Mouse (Mus musculus) spleen, adult 18-20 months (tissue): ENCODE data around the gene Rrm2.
"Not testable (repeated sequence)": the region's sequence is repeated elsewhere in the genome, so short reads cannot be mapped to it uniquely, and the experiment has no call there.

Source experiments
- DNase-seq, 2 experiments: peaks; one replicate each; pipeline ENCODE4 v3.0.0; 2022; ENCODE audit warnings: mixed read lengths in 2 of 2

Rrm2 gene

DNA sequence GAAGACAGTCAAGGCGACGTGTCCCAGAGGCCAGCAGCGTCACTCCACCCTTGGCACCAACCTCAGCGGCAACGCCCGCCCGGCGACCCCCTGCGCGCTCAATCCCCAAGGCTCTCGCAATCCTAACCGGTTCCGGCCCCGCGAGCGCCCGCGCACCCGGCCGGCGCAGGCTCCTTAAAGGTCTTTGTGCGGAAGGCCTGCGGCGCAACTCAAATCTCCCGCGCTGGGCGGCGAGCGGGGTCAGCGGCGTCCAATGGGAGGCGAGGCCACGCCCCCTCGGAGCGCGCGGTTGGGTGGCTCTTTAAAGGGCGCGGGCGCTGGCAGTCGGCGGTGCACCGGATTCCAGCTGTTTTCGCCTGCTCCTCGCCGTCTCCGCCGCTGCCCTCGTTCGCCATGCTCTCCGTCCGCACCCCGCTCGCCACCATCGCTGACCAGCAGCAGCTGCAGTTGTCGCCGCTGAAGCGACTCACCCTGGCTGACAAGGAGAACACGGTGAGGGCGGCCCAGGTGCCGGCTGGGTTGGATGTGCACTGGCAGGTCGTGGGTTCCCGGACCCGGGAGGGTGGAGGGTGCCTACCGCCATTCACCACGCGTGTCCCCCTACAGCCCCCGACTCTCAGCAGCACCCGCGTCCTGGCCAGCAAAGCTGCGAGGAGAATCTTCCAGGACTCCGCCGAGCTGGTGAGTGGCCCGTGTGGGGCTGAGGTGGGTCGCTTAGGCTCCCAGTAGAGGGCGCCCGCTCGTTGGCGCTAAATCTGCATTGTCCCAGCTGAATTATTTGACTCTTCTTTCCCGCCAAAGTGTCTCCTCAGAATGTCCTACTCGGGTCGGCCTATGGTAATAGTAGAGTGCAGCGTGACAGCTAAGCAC lies at the start of gene Rrm2:
Gene Rrm2 (plus strand): TSS at position 288 of the 870 bp plus-strand sequence.
- peak; percentile 83 to 95 for DNase-seq

DNA sequence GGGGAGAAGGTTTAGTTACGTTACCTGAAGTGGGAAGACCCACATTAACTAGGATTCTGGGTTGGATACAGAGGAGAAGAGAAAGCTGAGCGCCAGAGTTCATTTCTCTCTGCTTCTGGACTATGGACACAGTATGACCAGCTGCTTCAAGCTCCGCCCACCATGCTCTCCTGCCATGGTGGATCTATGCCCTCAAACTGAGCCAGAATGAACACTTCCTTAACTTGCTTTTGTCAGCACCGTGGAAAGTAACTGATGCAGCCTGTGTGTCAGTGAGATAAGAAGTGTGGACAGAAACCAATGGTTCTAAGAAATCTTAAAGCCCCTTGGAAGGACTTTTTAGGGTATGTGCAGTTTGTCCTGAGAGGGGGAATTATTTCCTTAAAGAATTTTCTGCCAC lies 49.0 kb upstream of the Rrm2 start:
- no peak for DNase-seq

DNA sequence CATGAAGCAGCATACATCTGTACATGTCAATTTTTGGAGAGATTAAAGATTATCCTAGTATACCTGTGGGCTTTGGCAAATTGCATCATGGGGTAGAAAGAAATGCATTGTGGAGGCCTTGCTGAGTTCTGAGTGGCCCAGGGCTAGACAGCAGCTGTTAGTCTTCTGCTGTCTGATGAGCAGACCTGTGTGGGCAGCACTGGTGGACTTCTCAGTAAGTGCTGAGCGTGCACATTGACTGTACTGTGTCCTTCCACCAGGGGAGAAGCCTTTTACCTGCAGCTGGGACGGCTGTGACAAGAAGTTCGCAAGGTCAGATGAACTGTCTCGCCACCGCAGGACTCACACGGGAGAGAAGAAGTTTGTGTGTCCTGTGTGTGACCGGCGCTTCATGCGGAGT lies 48.1 kb upstream of the Rrm2 start:
- DNase-seq: no peak

DNA sequence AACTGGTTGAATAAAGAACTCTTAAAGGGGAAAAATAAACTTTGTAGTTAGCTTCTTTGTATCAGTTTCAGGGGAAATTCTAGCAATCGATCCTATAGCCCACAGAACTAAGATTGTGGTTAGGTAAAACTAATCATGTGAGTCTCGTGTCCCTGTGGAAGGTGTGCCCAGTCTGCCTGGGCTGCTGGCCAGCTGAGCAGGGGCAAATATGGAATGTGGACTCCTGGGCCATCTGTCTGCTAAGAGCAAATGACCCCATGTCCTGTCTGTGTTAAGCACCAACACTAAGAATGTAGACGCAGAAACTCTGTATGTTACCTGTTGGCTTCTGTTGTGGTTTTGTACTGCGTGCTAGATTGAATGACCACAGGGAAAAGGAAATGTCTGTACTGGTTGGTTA lies 46.9 kb upstream of the Rrm2 start:
- DNase-seq: no peak

DNA sequence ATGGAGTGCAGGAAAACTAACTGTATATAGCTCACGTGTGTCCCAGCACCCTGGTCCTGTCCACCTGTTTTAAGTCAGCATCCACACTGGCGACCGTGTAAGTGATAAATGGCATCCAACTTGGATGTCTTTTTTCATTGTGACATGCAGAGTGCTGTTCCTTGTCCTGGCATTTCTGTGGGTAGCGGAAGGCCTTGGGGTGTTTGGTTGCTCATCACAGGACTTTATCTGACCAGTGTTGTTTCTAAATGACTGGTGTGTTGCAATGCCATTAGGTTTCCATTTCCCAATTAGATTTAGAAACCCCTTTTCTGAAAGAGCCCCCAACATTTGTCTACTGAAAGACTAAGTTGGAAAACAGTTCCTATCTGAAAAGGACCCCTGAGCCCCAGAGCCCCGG lies 45.9 kb upstream of the Rrm2 start:
- no peak for DNase-seq

DNA sequence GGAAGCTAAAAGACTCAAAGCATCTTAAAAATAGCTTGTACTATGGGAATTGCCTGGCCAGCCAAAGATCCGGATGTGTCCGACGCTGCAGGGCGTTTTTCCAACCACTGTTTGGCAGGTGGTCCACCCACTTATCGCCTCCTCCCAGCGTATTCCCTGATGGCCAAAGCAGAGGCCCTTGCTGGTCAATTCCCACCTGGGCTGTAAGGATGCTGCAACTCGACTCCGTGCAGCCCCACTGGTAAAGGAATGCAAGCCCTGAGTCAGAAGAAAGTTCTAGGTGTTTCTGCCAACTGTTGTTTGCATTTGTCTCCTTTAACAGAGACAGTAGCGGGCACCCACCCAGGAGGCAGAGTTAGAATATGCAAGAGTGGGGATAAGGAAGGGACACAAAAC lies 27.9 kb upstream of the Rrm2 start:
- DNase-seq: no peak

DNA sequence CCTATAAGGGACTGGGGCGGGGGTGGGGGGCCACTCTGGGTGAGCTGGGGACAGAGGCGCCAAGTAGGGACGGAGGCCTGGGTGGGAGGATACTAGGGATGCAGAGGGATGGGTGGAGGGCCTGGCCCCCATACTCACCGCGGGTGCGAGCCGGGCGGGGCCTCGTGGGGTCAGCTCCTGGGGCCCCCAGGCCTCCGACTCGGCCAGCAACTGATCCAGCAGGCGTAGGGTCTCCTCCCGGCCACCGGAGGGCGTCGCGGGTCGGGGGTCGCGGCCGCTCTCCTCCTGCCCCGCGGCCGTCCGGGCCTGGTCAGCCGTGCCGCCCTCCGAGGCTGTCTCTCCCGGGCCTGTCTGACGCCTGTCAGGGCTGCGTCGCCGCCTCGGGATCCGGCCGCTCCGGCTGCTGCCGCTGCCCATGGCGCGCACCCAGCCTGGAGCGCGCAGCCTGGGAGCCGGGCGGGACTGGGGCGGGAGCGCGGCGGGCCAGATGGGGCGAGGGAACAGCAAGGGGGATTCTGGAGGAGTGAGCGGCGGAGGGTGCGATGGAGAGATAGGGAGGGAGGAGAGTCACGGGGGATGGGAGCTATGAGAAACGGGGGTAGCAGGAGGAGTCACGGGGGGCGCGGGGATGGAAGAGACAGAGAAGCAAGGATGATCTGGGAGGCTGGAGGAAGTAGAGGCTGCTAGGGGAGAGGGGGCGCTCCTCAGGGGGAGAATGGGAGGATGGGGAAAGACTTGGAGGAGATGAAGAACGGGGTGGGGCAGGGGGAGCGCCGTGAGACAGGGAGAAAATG lies 27.4 kb upstream of the Rrm2 start:
- no peak for DNase-seq

DNA sequence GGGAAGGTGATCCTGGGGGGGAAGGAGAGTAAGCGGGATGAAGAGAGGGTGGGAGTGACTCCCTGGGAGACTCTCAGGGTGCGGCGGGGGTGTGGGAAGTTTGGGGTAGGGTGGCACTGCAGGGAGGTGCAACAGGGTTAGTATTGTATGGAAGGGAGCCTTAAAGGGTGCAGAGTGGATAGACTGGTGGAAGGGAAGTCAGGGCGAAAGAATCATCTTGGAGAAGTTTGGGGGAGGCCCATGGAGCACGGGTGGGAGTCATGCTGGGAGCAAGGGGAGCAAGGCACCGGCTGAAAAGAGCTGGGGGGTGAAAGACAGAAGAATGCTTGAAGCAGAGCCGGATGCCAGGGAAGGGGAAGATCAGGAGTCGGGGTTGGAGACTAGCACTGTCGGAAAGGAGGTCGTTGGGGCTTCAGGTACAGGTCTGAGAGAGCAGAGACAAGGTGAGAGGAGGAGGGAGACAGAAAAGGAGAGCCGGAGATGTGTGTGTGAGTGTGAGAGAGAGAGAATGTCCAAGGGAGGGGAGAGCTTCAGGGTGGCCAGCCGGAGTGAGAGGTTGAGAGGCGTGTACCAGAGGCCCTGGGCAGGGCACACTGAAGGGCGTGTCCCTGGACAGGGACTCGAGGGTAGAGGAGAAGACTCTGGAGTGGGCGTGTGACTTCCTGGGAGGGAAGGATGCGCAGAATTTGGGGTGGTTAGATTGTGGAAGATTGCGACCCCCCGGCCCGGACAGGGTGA lies 26.6 kb upstream of the Rrm2 start, which contains the start of gene Cys1:
Gene Cys1 (minus strand): TSS at position 528 of the 738 bp plus-strand sequence.
- DNase-seq: no peak

DNA sequence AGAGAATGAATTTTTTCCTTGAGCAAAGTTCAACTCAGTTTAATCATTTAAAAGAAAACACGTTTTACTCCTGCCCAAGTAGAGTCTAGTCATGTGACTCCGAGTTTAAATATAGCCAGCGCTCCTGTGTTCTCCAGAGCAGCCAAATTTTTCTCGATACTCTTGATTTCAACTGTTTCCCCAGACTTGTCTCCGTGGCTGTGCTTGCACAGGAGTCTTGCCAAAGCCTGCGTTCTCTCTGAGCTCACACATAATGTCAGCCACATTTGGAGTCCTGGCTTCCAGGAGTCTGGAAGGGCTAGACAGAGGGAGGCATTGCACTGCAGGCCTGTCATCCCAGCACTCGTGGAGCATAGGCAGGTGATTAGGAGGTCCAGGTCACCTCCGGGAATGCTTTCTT lies 25.5 kb upstream of the Rrm2 start:
- DNase-seq: no peak

DNA sequence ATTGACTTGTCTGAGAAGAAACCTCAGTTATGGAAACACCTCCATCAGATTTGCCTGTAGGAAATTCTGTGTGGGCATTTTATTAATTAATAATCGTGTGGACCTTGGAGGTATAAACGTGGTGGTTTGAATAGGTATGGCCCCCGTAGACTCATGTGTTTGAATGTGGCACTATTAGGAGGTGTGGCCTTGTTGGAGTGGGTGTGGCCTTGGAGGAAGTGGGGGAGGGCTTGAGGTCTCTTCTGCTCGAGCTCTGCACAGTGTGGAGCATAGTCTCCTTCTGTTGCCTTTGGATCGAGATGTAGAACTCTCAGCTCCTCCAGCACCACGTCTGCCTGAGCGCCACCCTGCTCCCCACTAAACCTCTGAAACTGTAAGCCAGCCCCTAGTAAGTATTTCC lies 24.6 kb upstream of the Rrm2 start:
- DNase-seq: no peak

DNA sequence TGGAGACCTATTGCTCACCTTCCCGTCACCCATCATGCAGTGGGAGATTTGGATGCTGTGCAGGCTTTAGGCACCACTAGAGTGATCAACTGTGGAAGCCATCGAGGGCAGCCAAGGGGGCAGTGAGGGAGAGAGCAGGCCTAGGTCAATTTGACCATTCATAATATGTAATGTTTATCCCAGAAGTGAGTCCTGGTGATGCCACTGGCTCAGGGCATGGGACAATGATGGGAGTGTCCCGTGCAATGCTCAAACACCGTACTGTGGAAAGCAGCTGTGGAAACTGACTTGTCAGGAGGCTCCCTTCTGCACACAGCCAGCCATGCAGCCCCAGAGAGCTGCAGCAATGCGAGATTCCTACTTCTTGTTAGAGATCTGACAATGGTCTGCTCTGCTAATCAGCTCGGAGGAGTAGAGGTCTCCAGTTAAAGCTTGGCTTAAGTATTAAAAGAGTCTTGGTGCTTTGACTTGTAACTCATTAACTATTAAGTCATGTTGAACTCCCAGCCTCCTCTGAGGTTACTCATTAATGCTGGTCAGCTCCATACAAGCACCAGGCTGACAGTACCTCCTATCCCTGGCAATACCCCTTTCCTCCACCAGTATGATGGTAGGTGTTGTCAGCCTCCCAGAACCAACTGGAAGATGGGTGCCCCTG lies 21.9 kb upstream of the Rrm2 start:
- DNase-seq: no peak

DNA sequence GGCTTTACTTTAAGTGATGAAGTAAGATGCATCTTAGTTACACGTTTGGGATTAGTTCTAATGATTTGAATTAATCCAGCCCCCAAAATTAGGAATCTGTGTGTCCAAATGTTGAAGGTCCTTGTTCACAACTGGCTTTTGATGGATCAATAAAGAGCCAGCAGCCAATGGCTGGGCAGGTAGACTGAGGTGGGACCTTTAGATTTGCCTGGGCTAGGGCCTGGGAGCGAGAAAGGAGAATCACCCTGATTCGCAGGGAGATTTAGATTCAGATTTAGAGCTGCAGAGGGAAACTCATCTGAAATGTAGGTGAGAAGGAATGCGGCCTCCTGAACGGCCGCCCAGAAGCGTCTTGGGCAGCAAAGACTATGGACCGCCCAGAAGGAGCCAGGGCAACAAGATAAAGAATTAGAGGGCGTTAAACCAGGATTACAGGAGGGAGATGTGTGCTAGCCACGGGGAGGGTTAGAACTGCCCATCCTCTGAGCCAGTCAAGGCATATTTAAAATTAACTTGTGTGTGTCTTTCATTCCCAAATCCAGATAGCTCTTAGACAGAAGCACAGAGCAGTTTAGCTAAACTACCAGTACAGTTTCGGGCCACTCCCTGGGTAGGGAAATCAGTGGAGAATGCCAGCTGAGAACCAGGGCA lies 21.2 kb upstream of the Rrm2 start:
- no peak for DNase-seq

DNA sequence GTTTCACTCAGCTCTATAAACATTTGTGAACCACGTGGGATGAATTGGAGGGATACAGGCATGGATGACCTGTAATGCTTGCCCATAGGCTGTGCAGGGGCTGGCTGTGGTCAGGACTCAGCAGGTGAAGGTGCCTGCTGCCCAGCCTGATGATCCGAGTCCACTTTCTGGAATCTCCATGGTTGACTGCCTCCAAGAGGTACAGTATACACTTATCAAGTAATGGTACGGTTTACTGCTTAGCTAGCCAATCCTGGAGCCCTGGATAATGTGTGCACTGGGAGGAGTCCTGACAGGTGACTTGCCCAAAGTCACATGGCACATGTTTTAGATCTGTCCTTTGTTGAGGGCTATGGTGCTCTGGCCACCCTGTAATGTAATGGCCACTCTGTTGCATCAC lies 17.7 kb upstream of the Rrm2 start:
- no peak for DNase-seq

DNA sequence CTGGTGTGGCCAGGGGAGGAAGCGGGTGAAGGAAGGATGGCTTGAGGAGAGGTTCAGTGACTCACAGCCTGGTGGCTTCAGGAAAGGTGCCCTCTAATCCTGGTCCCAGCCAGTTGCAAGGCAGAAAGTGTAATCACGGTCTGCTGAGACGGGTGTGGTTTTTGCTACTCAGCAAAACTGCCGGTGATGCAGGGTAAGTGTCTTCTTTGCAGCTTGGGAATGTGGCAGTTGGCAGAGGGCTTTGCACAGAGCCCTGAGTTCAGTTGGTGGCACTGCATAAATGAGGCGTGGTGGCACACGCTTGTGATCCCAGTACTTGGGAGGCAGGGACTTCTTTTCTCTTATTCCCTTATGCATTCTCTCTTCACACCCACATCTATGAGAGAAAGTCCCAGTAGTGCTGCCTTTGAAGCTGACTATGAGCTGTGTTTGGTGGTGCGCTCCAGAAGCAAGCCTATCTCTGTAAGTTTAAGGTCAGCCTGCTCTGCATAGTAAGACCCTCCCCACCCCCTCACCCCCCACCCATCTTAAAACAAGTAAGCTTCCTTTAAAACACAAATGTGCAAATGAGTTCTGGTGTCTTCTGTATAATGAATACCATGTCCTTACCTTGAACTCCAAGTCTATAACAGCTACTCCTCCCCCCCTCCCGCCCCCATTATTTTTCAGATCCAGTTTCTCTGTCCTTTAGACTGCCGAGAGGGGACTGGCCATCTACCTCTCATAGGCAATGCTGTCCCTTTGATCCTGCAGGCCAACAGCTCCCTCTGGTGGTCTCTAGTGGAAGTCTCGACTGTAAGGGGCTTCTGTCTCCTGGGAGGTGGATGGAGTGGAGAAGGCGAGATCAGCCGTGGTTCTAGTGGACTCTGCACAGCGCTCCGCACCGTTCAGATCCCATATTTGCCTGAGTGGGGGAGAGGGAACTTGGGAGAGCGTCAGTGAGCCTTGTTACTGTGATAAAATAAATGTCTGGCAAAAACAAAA lies 11.2 kb upstream of the Rrm2 start:
- peak; percentile 57 to 71 for DNase-seq

DNA sequence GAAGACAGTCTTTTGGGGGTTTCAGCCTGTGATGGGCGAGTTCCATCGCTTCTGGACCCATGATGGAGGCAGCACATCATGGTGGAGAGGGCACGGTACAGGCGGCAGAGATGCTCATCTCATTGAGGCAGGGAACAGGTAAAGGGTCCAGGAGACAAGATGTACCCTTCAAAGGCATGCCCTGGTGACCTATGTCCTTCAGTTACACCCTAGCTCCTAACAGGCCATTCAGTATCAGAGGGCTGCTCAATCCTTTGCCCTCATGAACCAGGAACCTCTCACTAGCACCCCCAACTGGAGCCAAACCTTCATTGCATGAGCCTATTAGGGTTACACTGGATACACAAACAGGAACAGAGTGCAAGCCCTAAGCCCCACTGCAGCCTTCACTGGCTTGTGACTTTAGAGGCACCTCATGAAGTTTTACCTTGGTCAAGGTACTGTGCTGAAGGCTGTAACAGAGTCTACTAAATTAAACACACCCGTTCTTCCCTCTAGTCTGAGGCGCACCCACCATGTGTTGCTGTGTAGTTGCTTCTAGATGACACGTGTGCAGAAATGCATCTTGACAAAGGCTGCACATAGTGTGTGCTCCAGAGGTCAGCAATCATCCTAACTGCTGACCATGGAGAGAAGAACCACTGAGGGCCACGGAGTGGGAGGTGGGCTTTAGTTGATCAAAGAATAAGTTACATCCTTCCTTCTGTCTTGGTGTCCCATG lies 10.4 kb upstream of the Rrm2 start:
- DNase-seq: no peak

DNA sequence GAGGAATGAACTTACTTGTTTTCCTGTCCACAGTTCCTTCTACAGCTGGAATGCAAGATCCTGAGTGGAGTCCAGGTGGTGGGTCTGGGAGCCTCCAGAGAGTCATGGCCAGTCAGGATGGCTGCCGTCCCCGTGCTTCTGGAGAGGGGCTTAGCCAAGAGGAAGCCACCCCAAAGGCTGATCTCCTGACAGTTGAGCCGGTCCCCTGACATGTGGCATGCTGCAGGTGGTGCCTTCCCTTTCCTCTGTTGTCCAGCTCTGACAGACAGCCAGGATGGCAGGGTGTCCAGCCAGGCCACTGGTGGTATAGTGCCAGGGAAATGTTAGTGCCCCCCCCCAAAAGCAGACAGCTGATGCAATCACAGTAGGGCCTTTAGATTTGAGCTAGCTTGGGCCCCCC lies 9.5 kb upstream of the Rrm2 start:
- DNase-seq: no peak

DNA sequence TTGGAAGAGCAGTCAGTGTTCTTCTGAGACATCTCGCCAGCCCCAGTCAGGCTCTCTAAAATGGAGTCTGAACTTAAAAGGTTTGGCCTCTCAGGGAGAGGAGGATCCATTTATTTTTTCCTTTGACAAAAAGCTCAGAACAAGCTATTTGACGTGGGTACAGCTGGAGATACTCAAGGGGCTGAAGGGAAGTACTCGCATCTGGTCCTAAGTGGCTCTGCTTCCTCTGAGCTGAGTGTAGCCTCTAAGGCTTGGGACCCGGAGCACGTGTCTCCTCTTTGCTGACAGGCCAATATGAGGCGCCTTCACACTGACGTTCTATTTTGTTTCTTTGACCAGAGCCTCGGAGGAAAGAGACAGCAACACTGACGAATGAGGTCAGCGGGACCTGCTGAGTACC lies 8.5 kb upstream of the Rrm2 start:
- DNase-seq: no peak

DNA sequence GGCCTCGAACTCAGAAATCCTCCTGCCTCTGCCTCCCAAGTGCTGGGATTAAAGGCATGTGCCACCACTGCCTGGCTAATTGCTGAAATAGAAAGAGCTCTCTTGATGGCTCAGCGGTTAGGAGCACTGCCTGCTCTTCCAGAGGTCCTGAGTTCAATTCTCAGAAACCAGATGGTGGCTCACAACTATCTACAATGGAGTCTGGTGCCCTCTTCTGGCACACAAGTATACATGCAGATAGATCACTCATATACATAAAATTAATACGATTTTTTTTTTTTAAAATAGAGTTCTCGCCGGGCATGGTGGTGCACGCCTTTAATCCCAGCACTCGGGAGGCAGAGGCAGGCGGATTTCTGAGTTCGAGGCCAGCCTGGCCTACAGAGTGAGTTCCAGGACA lies 6.4 kb upstream of the Rrm2 start:
- not testable (repeated sequence) for DNase-seq

DNA sequence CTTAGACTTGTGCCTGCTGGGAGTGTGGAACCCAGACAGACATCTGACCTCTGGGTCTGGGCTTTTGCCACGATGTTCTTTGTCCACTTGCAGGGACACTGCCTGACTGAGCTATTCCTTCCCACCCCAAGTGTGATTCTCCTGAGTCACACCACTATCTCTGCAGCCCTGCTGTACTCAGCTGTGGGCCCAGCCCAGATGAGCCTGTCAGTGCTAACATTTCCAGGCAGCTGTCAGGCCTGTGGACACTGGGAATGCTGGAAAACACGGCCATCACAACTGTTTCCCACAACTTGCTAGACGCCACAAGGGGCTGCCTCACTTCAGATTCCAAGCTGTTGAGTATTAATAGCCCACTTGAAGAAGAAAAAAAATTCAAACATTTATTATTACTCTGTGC lies 5.0 kb upstream of the Rrm2 start:
- no peak for DNase-seq

DNA sequence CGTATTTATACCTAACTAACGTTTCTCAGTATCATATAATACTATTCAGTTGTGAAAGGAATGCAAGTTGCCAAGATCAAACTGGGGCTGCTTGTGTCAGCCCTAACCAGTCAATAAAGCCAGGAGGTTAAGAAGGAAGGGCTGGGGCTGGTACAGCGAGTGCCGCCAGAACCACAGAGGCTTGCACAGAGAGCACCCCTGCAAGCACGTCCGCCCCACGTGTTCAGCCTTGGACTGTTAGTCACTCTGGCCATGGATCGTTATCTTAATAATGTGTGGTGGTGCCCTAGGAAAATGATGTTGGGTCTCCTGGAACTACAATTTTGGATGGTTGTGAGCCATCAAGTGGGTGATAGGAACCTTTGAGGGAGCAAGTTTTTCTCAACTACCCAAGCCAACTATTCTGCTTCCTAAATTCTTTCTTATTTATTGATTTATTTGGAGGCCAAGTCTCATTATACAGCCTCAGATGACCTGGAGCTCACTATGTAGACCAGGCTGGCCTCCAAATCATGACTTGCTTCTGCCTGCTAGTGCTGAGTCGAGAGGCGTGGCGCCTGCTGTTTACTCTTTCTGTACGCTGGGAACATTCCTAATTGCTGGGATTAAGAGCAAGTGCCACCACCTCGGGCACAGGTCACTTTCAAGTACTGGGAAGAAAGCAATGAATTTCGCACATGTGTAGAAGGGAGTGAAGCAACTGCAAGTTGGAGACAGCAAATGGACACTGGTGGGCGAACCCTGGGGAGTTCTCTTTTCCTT lies 2.4 kb upstream of the Rrm2 start:
- no peak for DNase-seq
